Mouse (Mus musculus) cerebellum, adult 2 months (tissue): Measurements from ENCODE around the gene Gm21970.

Experiments used
- CTCF ChIP-seq: fragments of 200-500 bp; IDR thresholded peaks from 2 replicates; pipeline ENCODE4 v1.5.1; 2011; ENCODE audit warnings: low read depth, mild to moderate bottlenecking, control low read depth, low read length, moderate library complexity, borderline replicate concordance; ENCODE audit not compliant: insufficient read depth
- POLR2A ChIP-seq: fragments of 200-500 bp; IDR thresholded peaks from 2 replicates; pipeline ENCODE4 v1.6.1; 2011; ENCODE audit warnings: low read length, control low read depth, borderline replicate concordance; ENCODE audit not compliant: insufficient read depth

- TF ChIP-seq CTCF: no peak
- TF ChIP-seq POLR2A: no peak
These were observed 53.3 kb downstream of the Gm21970 start for GRCm38 (mm10) chr16:91444847-91445246.
